Mouse (Mus musculus): ENCODE data around the gene Aldh1l1. TPM values are rescaled to one million over a fixed set of nuclear protein-coding genes. Genes with fewer than 3 reads are reported as not detected.

Gene Aldh1l1
- polyA plus RNA-seq, 1 experiment from 2014 or later, result 7.8 TPM

- H3K4me1 ChIP-seq (replicated peaks; ENCODE audit: control insufficient read depth, insufficient read depth, low read length), result no peaks in the 10 kb centered on the region
- no peak overlapping the region for H3K9ac ChIP-seq (ENCODE audit: low read length)
- no peak overlapping the region for H3K27ac ChIP-seq (ENCODE audit: low read depth)
- H3K4me2 ChIP-seq (ENCODE audit: low read length), result no peak overlapping the region
- H3K36me3 ChIP-seq (ENCODE audit: control insufficient read depth, insufficient read depth, low read length), result no peaks in the 10 kb centered on the region
- WGBS, result 67% methylated on average over 10 of the region's 10 CpGs
- no peaks in the 10 kb centered on the region for H3K27me3 ChIP-seq (replicated peaks; ENCODE audit: control insufficient read depth, insufficient read depth, low read length)
- no peak for ATAC-seq (replicated peaks; ENCODE audit: low FRiP score, low TSS enrichment, low read depth)
- H3K4me3 ChIP-seq (ENCODE audit: low read depth, low read length), result no peak overlapping the region
- no peak for DNase-seq (ENCODE audit: low spot score)
- H3K9me3 ChIP-seq (ENCODE audit: control insufficient read depth, low read length), result no peaks in the 10 kb centered on the region
These were observed 5.9 kb downstream of the Aldh1l1 start for GRCm38 (mm10) chr6:90491956-90492744.

- ATAC-seq (replicated peaks; ENCODE audit: low FRiP score, low TSS enrichment, low read depth), result no peak
- WGBS, result 57% methylated on average over 3 of the region's 3 CpGs
- H3K27ac ChIP-seq (ENCODE audit: low read depth), result no peak overlapping the region
These were observed 7.9 kb downstream of the Aldh1l1 start for GRCm38 (mm10) chr6:90494155-90494554.

GRCm38 (mm10) chr6:90494566-90494965 lies 8.3 kb downstream of the Aldh1l1 start:
- no peak for ATAC-seq (replicated peaks; ENCODE audit: low FRiP score, low TSS enrichment, low read depth)
- WGBS, result 93% methylated on average over 3 of the region's 3 CpGs
- H3K4me2 ChIP-seq (ENCODE audit: low read length), result no peak overlapping the region
- H3K9ac ChIP-seq (ENCODE audit: low read length), result no peak overlapping the region
- no peaks in the 10 kb centered on the region for H3K27me3 ChIP-seq (replicated peaks; ENCODE audit: control insufficient read depth, insufficient read depth, low read length)
- H3K36me3 ChIP-seq (ENCODE audit: control insufficient read depth, insufficient read depth, low read length), result no peaks in the 10 kb centered on the region
- H3K27ac ChIP-seq (ENCODE audit: low read depth), result no peak overlapping the region
- no peak for DNase-seq (ENCODE audit: low spot score)
- H3K9me3 ChIP-seq (ENCODE audit: control insufficient read depth, low read length), result no peaks in the 10 kb centered on the region
- no peak overlapping the region for H3K4me3 ChIP-seq (ENCODE audit: low read depth, low read length)
- no peaks in the 10 kb centered on the region for H3K4me1 ChIP-seq (replicated peaks; ENCODE audit: control insufficient read depth, insufficient read depth, low read length)

More at GRCm38 (mm10) chr6:90494155-90494554, 7.9 kb downstream of the Aldh1l1 start:
- no peak overlapping the region for H3K4me2 ChIP-seq (ENCODE audit: low read length)
- no peak for DNase-seq (ENCODE audit: low spot score)
- H3K9me3 ChIP-seq (ENCODE audit: control insufficient read depth, low read length), result no peaks in the 10 kb centered on the region
- H3K4me3 ChIP-seq (ENCODE audit: low read depth, low read length), result no peak overlapping the region
- H3K36me3 ChIP-seq (ENCODE audit: control insufficient read depth, insufficient read depth, low read length), result no peaks in the 10 kb centered on the region
- no peaks in the 10 kb centered on the region for H3K4me1 ChIP-seq (replicated peaks; ENCODE audit: control insufficient read depth, insufficient read depth, low read length)
- H3K9ac ChIP-seq (ENCODE audit: low read length), result no peak overlapping the region
- no peaks in the 10 kb centered on the region for H3K27me3 ChIP-seq (replicated peaks; ENCODE audit: control insufficient read depth, insufficient read depth, low read length)

GRCm38 (mm10) chr6:90495282-90495912 lies 9.2 kb downstream of the Aldh1l1 start:
- no peaks in the 10 kb centered on the region for H3K9me3 ChIP-seq (ENCODE audit: control insufficient read depth, low read length)
- no peak overlapping the region for H3K9ac ChIP-seq (ENCODE audit: low read length)
- ATAC-seq (replicated peaks; ENCODE audit: low FRiP score, low TSS enrichment, low read depth), result no peak
- no peaks in the 10 kb centered on the region for H3K27me3 ChIP-seq (replicated peaks; ENCODE audit: control insufficient read depth, insufficient read depth, low read length)
- DNase-seq (ENCODE audit: low spot score), result no peak
- no peaks in the 10 kb centered on the region for H3K4me1 ChIP-seq (replicated peaks; ENCODE audit: control insufficient read depth, insufficient read depth, low read length)
- H3K4me2 ChIP-seq (ENCODE audit: low read length), result no peak overlapping the region
- no peak overlapping the region for H3K4me3 ChIP-seq (ENCODE audit: low read depth, low read length)
- H3K36me3 ChIP-seq (ENCODE audit: control insufficient read depth, insufficient read depth, low read length), result no peaks in the 10 kb centered on the region
- 68% methylated on average over 6 of the region's 7 CpGs for WGBS
- H3K27ac ChIP-seq (ENCODE audit: low read depth), result no peak overlapping the region

GRCm38 (mm10) chr6:90496217-90496616 lies 10.0 kb downstream of the Aldh1l1 start:
- H3K36me3 ChIP-seq (ENCODE audit: control insufficient read depth, insufficient read depth, low read length), result no peaks in the 10 kb centered on the region
- no peak overlapping the region for H3K27ac ChIP-seq (ENCODE audit: low read depth)

GRCm38 (mm10) chr6:90499509-90499908 lies 13.3 kb downstream of the Aldh1l1 start:
- Histone ChIP-seq H3K4me2 (ENCODE audit: low read length) (no peak overlapping the region), H3K36me3 (ENCODE audit: control insufficient read depth, insufficient read depth, low read length) (no peaks in the 10 kb centered on the region), H3K9me3 (ENCODE audit: control insufficient read depth, low read length) (no peaks in the 10 kb centered on the region), H3K9ac (ENCODE audit: low read length) (no peak overlapping the region), H3K27ac (ENCODE audit: low read depth) (no peak overlapping the region), H3K4me3 (ENCODE audit: low read depth, low read length) (no peak overlapping the region), H3K27me3 (replicated peaks; ENCODE audit: control insufficient read depth, insufficient read depth, low read length) (no peaks in the 10 kb centered on the region), H3K4me1 (replicated peaks; ENCODE audit: control insufficient read depth, insufficient read depth, low read length) (no peaks in the 10 kb centered on the region)
- DNase-seq (ENCODE audit: low spot score) (no peak), ATAC-seq (replicated peaks; ENCODE audit: low FRiP score, low TSS enrichment, low read depth) (no peak)
- 50% methylated on average over 4 of the region's 4 CpGs for WGBS

More at GRCm38 (mm10) chr6:90496217-90496616, 10.0 kb downstream of the Aldh1l1 start:
- Histone ChIP-seq H3K9me3 (ENCODE audit: control insufficient read depth, low read length) (no peaks in the 10 kb centered on the region), H3K27me3 (replicated peaks; ENCODE audit: control insufficient read depth, insufficient read depth, low read length) (no peaks in the 10 kb centered on the region), H3K4me2 (ENCODE audit: low read length) (no peak overlapping the region), H3K4me3 (ENCODE audit: low read depth, low read length) (no peak overlapping the region), H3K9ac (ENCODE audit: low read length) (no peak overlapping the region), H3K4me1 (replicated peaks; ENCODE audit: control insufficient read depth, insufficient read depth, low read length) (no peaks in the 10 kb centered on the region)
- DNase-seq (ENCODE audit: low spot score) (no peak), ATAC-seq (replicated peaks; ENCODE audit: low FRiP score, low TSS enrichment, low read depth) (no peak)
- 80% methylated on average over 3 of the region's 3 CpGs for WGBS

- no peaks in the 10 kb centered on the region for H3K36me3 ChIP-seq (ENCODE audit: control insufficient read depth, insufficient read depth, low read length)
- no peak overlapping the region for H3K27ac ChIP-seq (ENCODE audit: low read depth)
- H3K27me3 ChIP-seq (replicated peaks; ENCODE audit: control insufficient read depth, insufficient read depth, low read length), result no peaks in the 10 kb centered on the region
- 63% methylated on average over 8 of the region's 8 CpGs for WGBS
- no peak overlapping the region for H3K4me2 ChIP-seq (ENCODE audit: low read length)
- no peaks in the 10 kb centered on the region for H3K9me3 ChIP-seq (ENCODE audit: control insufficient read depth, low read length)
- peaks cover 9% of the 10 kb centered on the region; the same call in 1 of the 2 replicates for H3K4me1 ChIP-seq (replicated peaks; ENCODE audit: control insufficient read depth, insufficient read depth, low read length)
- DNase-seq (ENCODE audit: low spot score) (no peak), ATAC-seq (replicated peaks; ENCODE audit: low FRiP score, low TSS enrichment, low read depth) (no peak)
- H3K9ac ChIP-seq (ENCODE audit: low read length), result no peak overlapping the region
- H3K4me3 ChIP-seq (ENCODE audit: low read depth, low read length), result no peak overlapping the region
These were observed 15.2 kb downstream of the Aldh1l1 start for GRCm38 (mm10) chr6:90501222-90501940.

GRCm38 (mm10) chr6:90505906-90506305 lies 19.7 kb downstream of the Aldh1l1 start:
- H3K27ac ChIP-seq (ENCODE audit: low read depth), result no peak overlapping the region
- H3K4me1 ChIP-seq (replicated peaks; ENCODE audit: control insufficient read depth, insufficient read depth, low read length), result peaks cover 23% of the 10 kb centered on the region
- H3K36me3 ChIP-seq (ENCODE audit: control insufficient read depth, insufficient read depth, low read length), result no peaks in the 10 kb centered on the region
- no peaks in the 10 kb centered on the region for H3K27me3 ChIP-seq (replicated peaks; ENCODE audit: control insufficient read depth, insufficient read depth, low read length)
- no peak overlapping the region for H3K4me2 ChIP-seq (ENCODE audit: low read length)
- H3K4me3 ChIP-seq (ENCODE audit: low read depth, low read length), result no peak overlapping the region
- WGBS, result 28% methylated on average over 6 of the region's 6 CpGs
- no peak overlapping the region for H3K9ac ChIP-seq (ENCODE audit: low read length)
- ATAC-seq (replicated peaks; ENCODE audit: low FRiP score, low TSS enrichment, low read depth), result no peak
- no peaks in the 10 kb centered on the region for H3K9me3 ChIP-seq (ENCODE audit: control insufficient read depth, low read length)
- no peak for DNase-seq (ENCODE audit: low spot score)

Measured in intestine, embryonic 14.5 days (tissue).